Mouse (Mus musculus) liver, embryonic 12.5 days (tissue): ENCODE results near the gene Eif2b3. TPM values are rescaled to one million over a fixed set of nuclear protein-coding genes. Genes with fewer than 3 reads are reported as not detected.

Experiments
- ATAC-seq: fragments of 200-750 bp; cut with Nextera tagmentation; 2 replicates; pipeline ENCODE4 v1.8.0; 2017; ENCODE audit warnings: moderate number of reproducible peaks, mild to moderate bottlenecking, moderate library complexity
- H3K27ac ChIP-seq: fragments of 300-500 bp; sonication (generic); 2 replicates; pipeline ENCODE4 v1.5.1; 2016; ENCODE audit warnings: mild to moderate bottlenecking
- H3K27me3 ChIP-seq: fragments of 300-500 bp; sonication (generic); replicated peaks from 2 replicates; pipeline ENCODE4 v1.6.1; 2016; ENCODE audit warnings: mild to moderate bottlenecking, moderate library complexity
- H3K36me3 ChIP-seq: fragments of 300-500 bp; sonication (generic); 2 replicates; pipeline ENCODE4 v1.6.1; 2016; ENCODE audit warnings: mild to moderate bottlenecking, moderate library complexity
- H3K4me1 ChIP-seq: fragments of 300-500 bp; sonication (generic); 2 replicates; pipeline ENCODE4 v1.6.1; 2016
- H3K4me2 ChIP-seq: fragments of 300-500 bp; sonication (generic); 2 replicates; pipeline ENCODE4 v1.6.1; 2016; ENCODE audit warnings: mild to moderate bottlenecking, moderate library complexity
- H3K4me3 ChIP-seq: fragments of 300-500 bp; sonication (generic); 2 replicates; pipeline ENCODE4 v1.5.1; 2016; ENCODE audit warnings: mild to moderate bottlenecking, moderate library complexity
- H3K9ac ChIP-seq: fragments of 300-500 bp; sonication (generic); 2 replicates; pipeline ENCODE4 v1.6.1; 2016; ENCODE audit warnings: mild to moderate bottlenecking, moderate library complexity
- H3K9me3 ChIP-seq: fragments of 300-500 bp; sonication (generic); replicated peaks from 2 replicates; pipeline ENCODE4 v1.6.1; 2016; ENCODE audit warnings: mild to moderate bottlenecking, moderate library complexity
- WGBS: fragments of 180-500 bp; shearing (Covaris S2); methylation state at CpG from one replicate; pipeline ENCODE4 v1.1.7; 2016; ENCODE audit not compliant: insufficient replicate concordance; 5-methylcytosine and 5-hydroxymethylcytosine counted together
- polyA plus RNA-seq: library from polyadenylated mRNA; unstranded; fragments of >200 nt; fragmentation: Nextera tagmentation; extraction: Ambion mirVana; gene quantifications from 2 replicates; pipeline ENCODE4 v1.2.1, GENCODE M21; 2016

Eif2b3 gene
- polyA plus RNA-seq, 1 experiment from 2014 or later: 55.2 TPM

DNA sequence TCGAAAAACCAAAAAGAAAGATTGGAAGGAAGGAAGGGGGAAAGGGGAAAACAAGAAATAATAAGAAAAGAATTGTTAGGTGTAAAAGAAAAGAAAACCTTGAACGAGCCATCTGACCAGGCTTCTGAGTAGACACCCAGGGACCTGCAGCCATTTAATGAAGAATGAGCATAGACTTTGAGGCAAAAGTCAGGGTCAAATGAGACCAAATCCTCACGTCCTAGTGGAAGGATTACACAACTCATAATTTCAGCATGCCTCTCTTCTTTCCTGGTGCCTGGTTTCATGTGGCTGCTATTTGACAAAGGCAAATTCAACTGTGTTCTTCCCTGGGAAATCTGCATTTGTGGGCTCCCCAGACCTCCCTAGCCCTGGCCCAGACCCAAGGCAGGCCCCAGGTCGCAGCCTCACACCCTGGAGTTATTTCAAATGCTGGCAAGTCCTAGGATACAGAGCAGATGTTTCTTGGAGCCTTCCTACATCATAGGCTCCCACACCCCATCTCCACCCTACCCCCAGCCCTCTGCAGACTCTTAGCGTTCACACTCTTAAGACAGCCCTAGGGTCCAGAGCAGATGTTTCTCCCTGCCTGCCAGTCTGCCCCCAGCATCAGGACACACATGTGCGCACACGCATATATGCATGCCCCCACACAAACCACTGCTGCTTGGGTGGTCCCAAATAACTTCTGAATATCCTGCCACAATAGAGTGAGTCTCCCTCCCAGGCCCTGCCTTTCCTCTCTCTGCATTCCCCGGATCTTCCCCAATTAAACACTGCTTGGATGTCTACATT, 79.0 kb downstream of the Eif2b3 start:
- Histone ChIP-seq H3K9me3 (no peaks in the 10 kb centered on the region), H3K27ac (no peak overlapping the region), H3K27me3 (peaks cover 51% of the 10 kb centered on the region), H3K4me2 (no peak overlapping the region), H3K4me1 (peaks cover 15% of the 10 kb centered on the region), H3K4me3 (no peak overlapping the region), H3K9ac (no peak overlapping the region), H3K36me3 (no peaks in the 10 kb centered on the region)
- ATAC-seq: no peak
- 66% methylated on average over 8 of the region's 8 CpGs for WGBS

DNA sequence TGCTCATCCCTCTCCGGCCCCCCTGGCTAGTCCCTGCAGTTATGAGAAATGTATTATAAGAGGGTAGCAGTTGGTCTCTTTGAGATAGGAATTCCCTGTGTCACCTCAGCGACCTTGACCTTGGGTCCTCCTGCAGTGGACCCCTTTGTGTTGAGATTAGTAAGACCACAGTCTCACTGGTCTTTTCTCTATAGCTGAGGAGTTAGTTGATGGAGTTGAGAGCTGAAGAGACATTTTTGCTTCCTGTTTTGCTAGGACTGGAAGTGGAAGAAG, 79.5 kb downstream of the Eif2b3 start:
- no peak for ATAC-seq
- Histone ChIP-seq H3K9ac (no peak overlapping the region), H3K27ac (no peak overlapping the region), H3K27me3 (peaks cover 57% of the 10 kb centered on the region), H3K36me3 (no peaks in the 10 kb centered on the region), H3K4me1 (peaks cover 15% of the 10 kb centered on the region), H3K4me2 (no peak overlapping the region), H3K4me3 (no peak overlapping the region), H3K9me3 (no peaks in the 10 kb centered on the region)
- 58% methylated on average over 2 of the region's 2 CpGs for WGBS

DNA sequence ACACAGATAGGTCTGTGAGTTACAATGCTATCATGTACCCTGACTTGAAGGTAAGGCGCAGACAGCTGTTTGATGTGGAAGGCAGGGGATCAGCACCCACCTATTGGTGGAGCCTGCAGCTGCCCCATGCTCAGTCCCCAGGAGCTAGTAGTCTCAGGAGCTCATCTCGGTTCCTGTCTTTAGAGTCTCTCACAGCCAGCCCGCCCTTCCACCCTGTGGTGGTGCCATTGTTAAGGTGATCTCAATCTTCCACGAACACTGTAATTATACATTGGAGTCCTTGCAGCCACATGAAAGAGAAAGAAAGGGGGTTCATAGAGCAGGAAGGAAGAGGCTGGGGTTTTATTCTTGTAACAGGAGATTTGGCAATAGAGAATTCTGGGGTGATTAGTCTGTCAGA, 80.8 kb downstream of the Eif2b3 start:
- Histone ChIP-seq H3K27me3 (peaks cover 57% of the 10 kb centered on the region), H3K4me1 (peaks cover 15% of the 10 kb centered on the region), H3K36me3 (no peaks in the 10 kb centered on the region), H3K4me2 (no peak overlapping the region), H3K9ac (no peak overlapping the region), H3K4me3 (no peak overlapping the region), H3K27ac (no peak overlapping the region), H3K9me3 (no peaks in the 10 kb centered on the region)
- 68% methylated on average over 4 of the region's 4 CpGs for WGBS
- no peak for ATAC-seq

DNA sequence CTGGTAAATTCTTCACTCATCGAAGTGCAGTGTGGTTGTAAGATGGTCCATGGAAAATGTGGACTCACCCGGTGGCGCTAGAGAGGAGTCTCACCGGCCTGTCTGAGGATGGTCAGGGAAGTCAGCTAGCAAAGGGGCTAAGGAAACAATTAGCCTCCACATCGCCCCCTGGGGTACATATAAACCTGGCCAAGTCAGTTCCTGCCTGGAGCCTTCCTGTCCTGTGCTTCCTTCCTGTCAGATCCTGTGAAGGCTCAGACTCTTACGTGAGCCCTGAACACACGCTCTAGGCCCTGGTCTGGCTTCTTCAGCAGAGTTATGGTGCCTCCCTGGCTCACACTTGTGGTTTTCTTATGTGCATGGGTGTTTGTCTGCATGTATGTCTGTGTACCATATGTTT, 82.0 kb downstream of the Eif2b3 start:
- 37% methylated on average over 7 of the region's 7 CpGs for WGBS
- no peak overlapping the region for H3K4me3 ChIP-seq
- no peaks in the 10 kb centered on the region for H3K36me3 ChIP-seq
- H3K27ac ChIP-seq: no peak overlapping the region
- ATAC-seq: no peak
- H3K9me3 ChIP-seq: no peaks in the 10 kb centered on the region
- peaks cover 6% of the 10 kb centered on the region for H3K4me1 ChIP-seq
- no peak overlapping the region for H3K9ac ChIP-seq
- H3K4me2 ChIP-seq: no peak overlapping the region
- H3K27me3 ChIP-seq: peaks cover 53% of the 10 kb centered on the region

DNA sequence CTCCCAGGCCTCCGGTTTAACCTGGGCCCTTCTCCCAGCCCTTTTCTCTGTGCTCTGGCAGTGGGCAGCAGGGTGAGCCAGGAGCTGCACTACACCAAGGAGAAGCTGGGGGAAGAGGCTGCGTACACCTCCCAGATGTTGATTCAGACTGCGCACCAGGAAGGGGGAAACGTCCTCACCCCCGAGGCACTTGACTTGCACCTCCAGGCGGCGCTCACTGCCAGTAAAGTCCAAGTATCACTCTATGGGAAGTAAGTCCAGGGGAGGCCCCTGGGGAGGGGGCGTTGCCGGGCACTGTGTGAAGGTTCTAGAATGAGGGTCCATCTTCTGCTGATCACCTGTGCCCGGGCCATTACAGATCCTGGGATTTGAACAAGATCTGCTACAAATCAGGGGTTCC, 85.5 kb downstream of the Eif2b3 start:
- Histone ChIP-seq H3K4me2 (no peak overlapping the region), H3K9ac (no peak overlapping the region), H3K36me3 (no peaks in the 10 kb centered on the region), H3K4me3 (no peak overlapping the region), H3K4me1 (no peaks in the 10 kb centered on the region), H3K27me3 (peaks cover 39% of the 10 kb centered on the region), H3K9me3 (no peaks in the 10 kb centered on the region), H3K27ac (no peak overlapping the region)
- no peak for ATAC-seq
- whole genome bisulfite sequencing: 72% methylated on average over 10 of the region's 10 CpGs

DNA sequence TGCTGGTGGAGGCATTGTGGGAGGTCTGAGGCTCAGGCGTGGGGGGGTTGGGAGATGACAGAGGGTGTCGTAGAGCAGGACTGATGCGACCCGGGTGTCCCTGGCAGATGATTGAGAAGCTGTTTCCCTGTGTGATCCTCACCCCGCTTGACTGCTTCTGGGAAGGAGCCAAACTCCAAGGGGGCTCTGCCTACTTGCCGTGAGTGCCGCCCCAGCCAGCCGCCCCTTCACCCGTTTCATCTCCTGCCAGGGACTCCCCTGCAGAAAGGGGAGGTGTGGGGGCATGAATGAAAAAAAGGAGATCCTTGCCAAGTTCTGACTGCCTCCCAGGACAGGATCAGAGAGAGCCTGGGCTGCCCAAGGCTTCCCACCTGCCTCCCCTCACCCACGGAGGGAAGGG, 85.9 kb downstream of the Eif2b3 start:
- Histone ChIP-seq H3K9ac (no peak overlapping the region), H3K27me3 (peaks cover 39% of the 10 kb centered on the region), H3K4me2 (no peak overlapping the region), H3K9me3 (no peaks in the 10 kb centered on the region), H3K36me3 (no peaks in the 10 kb centered on the region), H3K4me1 (no peaks in the 10 kb centered on the region), H3K27ac (no peak overlapping the region), H3K4me3 (no peak overlapping the region)
- WGBS: 79% methylated on average over 10 of the region's 10 CpGs
- ATAC-seq: no peak

DNA sequence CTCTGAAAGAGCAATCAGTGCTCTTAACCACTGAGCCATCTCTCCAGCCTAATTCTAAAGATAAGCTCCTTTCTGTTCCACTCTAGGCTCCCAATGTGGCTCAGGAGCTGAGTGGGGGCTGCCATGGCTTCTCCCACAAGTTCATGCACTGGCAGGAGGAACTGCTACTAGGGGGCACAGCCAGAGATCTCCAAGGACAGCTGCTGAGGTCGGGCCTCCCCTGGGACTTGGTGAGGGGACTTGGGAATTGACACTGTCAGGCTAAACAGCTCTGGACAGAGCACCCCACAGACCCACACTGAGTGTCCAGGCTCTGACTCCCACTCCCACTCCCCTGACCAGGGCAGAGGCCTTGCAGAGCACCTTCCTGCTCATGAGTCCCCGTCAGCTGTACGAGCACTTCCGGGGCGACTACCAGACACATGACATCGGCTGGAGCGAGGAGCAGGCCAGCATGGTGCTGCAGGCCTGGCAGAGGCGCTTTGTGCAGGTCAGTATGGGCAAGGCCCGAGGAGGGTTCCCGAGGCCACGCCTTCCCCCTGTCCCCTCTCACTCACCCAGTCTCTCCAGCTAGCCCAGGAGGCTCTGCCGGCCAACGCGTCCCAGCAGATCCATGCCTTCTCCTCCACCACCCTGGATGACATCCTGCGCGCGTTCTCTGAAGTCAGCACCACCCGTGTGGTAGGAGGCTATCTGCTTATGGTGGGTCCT, 88.8 kb downstream of the Eif2b3 start:
- H3K9me3 ChIP-seq: no peaks in the 10 kb centered on the region

DNA sequence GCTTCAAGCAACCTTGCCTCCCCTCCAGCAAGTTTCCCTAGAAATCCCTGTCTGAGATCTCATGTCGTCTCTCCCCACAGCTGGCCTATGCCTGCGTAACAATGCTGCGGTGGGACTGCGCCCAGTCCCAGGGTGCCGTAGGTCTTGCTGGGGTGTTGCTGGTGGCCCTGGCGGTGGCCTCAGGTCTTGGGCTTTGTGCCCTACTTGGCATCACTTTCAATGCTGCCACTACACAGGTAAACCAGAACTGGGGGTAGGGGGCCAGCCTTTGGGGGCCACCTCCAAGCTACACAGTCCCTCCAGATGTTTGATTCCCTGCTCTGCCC, 89.3 kb downstream of the Eif2b3 start:
- Histone ChIP-seq H3K4me2 (no peak overlapping the region), H3K9me3 (no peaks in the 10 kb centered on the region), H3K4me3 (no peak overlapping the region), H3K27ac (no peak overlapping the region), H3K4me1 (no peaks in the 10 kb centered on the region), H3K9ac (no peak overlapping the region), H3K27me3 (peaks cover 30% of the 10 kb centered on the region), H3K36me3 (no peaks in the 10 kb centered on the region)
- ATAC-seq: no peak
- WGBS: 88% methylated on average over 6 of the region's 6 CpGs

More for the DNA sequence above, 88.8 kb downstream of the Eif2b3 start:
- Histone ChIP-seq H3K27ac (no peak overlapping the region), H3K36me3 (no peaks in the 10 kb centered on the region), H3K4me1 (no peaks in the 10 kb centered on the region), H3K4me3 (no peak overlapping the region), H3K9ac (no peak overlapping the region), H3K4me2 (no peak overlapping the region), H3K27me3 (peaks cover 33% of the 10 kb centered on the region)
- WGBS: 80% methylated on average over 18 of the region's 18 CpGs
- no peak for ATAC-seq

DNA sequence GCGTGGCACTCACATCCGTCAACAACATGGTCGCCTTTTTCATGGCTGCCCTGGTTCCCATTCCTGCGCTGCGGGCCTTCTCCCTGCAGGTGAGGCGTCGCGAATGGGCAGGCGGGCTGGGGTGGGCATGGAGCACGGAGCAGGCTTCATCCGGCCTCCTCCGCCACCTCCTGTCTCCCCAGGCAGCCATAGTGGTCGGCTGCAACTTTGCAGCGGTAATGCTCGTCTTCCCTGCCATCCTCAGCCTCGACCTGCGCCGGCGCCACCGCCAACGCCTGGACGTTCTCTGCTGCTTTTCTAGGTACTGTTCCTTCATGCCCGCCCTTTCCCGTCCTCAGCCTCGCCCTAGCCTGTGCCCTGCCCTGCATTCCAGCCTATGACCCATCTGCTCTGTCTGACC, 90.1 kb downstream of the Eif2b3 start:
- H3K36me3 ChIP-seq: no peaks in the 10 kb centered on the region

DNA sequence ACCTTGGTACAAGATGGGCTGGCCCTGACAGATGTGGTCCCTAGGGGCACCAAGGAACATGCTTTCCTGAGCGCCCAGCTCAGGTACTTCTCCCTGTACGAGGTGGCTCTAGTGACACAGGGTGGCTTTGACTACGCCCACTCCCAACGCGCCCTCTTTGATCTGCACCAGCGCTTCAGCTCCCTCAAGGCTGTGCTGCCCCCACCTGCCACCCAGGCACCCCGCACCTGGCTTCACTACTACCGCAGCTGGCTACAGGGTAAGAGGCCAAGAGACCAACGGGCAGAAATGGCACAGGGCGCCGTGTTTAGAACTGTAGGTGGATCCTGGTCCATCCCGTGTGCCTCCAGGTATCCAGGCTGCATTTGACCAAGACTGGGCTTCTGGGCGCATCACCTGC, 91.0 kb downstream of the Eif2b3 start:
- no peak for ATAC-seq
- WGBS: 77% methylated on average over 13 of the region's 13 CpGs
- Histone ChIP-seq H3K9ac (no peak overlapping the region), H3K36me3 (no peaks in the 10 kb centered on the region), H3K4me3 (no peak overlapping the region), H3K4me1 (no peaks in the 10 kb centered on the region), H3K27me3 (peaks cover 14% of the 10 kb centered on the region), H3K27ac (no peak overlapping the region), H3K4me2 (no peak overlapping the region), H3K9me3 (no peaks in the 10 kb centered on the region)

More for the DNA sequence above, 90.1 kb downstream of the Eif2b3 start:
- Histone ChIP-seq H3K27ac (no peak overlapping the region), H3K4me3 (no peak overlapping the region), H3K9me3 (no peaks in the 10 kb centered on the region), H3K4me1 (no peaks in the 10 kb centered on the region), H3K4me2 (no peak overlapping the region), H3K9ac (no peak overlapping the region), H3K27me3 (peaks cover 21% of the 10 kb centered on the region)
- 81% methylated on average over 25 of the region's 25 CpGs for WGBS
- ATAC-seq: no peak

DNA sequence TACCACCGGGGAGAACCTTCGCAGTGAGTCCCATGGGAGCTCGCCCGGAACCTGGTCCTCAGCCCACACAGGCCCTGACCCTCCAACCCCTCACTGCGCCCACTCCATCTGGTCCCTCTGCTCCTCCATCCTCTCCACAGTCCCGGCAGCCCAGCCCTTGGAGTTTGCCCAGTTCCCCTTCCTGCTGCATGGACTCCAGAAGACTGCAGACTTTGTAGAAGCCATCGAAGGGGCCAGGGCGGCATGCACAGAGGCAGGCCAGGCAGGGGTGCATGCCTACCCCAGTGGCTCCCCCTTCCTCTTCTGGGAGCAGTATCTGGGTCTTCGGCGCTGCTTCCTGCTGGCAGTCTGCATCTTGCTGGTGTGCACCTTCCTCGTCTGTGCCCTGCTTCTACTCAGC, 91.8 kb downstream of the Eif2b3 start:
- no peak overlapping the region for H3K9ac ChIP-seq
- peaks cover 8% of the 10 kb centered on the region; the same call in 1 of the 2 replicates for H3K27me3 ChIP-seq
- no peak overlapping the region for H3K4me3 ChIP-seq
- no peaks in the 10 kb centered on the region for H3K4me1 ChIP-seq
- H3K4me2 ChIP-seq: no peak overlapping the region
- no peaks in the 10 kb centered on the region for H3K9me3 ChIP-seq
- WGBS: 81% methylated on average over 11 of the region's 11 CpGs
- no peak overlapping the region for H3K27ac ChIP-seq
- no peaks in the 10 kb centered on the region for H3K36me3 ChIP-seq
- no peak for ATAC-seq

DNA sequence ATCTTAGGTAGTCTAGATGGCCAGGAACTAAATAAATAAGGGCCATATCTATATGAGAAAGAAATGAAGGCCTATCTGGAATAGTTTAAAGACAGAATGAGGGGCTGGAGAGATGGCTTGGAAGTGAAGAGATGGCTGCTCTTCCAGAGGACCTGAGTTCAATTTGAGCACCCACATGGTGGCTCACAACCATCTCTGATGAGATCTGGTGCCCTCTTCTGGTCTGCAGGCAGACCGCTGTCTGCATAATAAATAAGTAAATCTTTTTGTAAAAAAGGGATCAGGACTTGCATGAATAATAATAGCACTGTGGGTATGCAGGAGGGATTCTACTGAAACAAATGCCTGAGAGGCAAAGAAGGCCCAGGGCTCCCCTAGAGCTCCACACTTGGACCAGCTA, 94.0 kb downstream of the Eif2b3 start:
- H3K9me3 ChIP-seq: no peaks in the 10 kb centered on the region
- ATAC-seq: no peak
- H3K27ac ChIP-seq: no peak overlapping the region
- no peaks in the 10 kb centered on the region for H3K4me1 ChIP-seq
- no peaks in the 10 kb centered on the region; the same call in 1 of the 2 replicates for H3K36me3 ChIP-seq
- H3K4me3 ChIP-seq: no peak overlapping the region
- H3K9ac ChIP-seq: no peak overlapping the region
- H3K27me3 ChIP-seq: peaks cover 6% of the 10 kb centered on the region; the same call in 1 of the 2 replicates
- 90% methylated on average over 1 of the region's 1 CpGs for WGBS
- no peak overlapping the region for H3K4me2 ChIP-seq
